Mouse (Mus musculus) heart, adult 18-20 months (tissue): ENCODE measurements at regions not wholly inside any gene's neighbourhood (a gene's known extent, or its start where the extent isn't known, plus 50 kb on each side); places are given as distances from the start of the nearest gene placed in this dataset.

ENCODE experiments used
- DNase-seq, 2 experiments: peaks; one replicate each; pipeline ENCODE4 v3.0.0; 2021 to 2022; ENCODE audit warnings: mixed read lengths in 1 of 2

DNA sequence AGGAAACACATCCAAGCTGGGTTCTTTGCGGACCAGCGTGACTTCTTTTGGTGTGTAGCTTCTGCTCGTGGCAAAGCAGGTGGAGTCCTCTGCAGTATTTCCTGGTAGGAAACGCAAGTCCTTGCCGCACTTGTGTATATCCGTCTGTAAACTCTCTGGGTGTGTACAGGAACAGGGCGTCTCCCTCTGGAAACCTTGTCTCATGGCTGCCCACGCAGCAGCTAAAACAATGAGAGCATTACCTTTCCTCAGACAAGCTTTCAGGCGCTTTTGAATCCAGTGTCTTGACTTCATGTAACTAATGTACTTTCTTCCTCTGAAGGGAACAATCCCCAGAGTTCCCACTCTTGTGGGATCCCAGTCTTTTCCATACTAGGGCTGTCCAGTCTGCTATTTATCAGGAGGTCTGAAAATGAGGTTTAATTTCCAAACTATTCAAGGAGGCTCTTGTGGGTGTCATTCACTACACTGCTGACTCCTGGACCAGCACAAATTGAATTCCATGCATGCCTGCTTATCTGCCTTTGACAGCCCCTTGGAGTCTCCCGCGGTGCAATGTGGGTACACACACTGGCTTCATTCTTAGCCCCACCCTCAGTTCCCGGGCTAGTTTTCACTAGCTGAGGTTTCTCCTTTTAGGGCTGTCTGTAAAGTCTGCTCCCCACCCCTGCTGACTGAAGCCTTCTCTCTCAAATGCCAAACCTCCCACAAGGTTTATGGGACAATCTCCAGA lies 161.6 kb upstream of the Anxa10 start:
- DNase-seq: peak; percentile 22 to 54

DNA sequence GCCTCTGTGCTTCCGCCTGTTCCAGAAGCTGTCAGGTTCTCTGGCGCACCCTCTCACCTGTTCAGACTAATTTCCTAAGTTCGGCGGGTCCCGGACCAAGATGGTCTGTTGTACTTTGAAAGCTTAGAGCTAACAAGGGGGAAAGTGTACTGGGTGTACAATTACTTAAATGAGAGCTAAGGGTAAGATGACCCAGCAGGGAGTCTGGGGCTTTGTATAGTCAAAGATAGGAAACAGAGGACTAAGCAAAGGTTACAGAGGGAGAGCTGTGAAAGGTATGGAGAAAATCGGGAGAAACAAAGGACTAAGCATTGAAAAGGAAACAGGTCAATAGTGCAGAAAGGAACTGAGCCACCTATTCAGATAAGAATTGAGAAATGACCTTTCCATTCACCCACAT lies 127.6 kb upstream of the Anxa10 start:
- no peak for DNase-seq
